Mouse (Mus musculus) embryonic facial prominence, embryonic 10.5 days (tissue): ENCODE data around the gene Arhgap11a. TPM values are rescaled to one million over a fixed set of nuclear protein-coding genes. Genes with fewer than 3 reads are reported as not detected.
A peak's percentile ranks its signal among the peaks of the same experiment; 100 is the strongest.

Experiments used
- DNase-seq: peaks from one replicate; pipeline ENCODE4 v3.0.0-alpha.2; 2017; ENCODE audit warnings: low spot score
- H3K27ac ChIP-seq: fragments of 300-500 bp; sonication (generic); replicated peaks from 2 replicates; pipeline ENCODE4 v1.5.1; 2016; ENCODE audit warnings: mild to moderate bottlenecking
- H3K27me3 ChIP-seq: fragments of 300-500 bp; sonication (generic); replicated peaks from 2 replicates; pipeline ENCODE4 v1.6.1; 2016; ENCODE audit warnings: low read depth, mild to moderate bottlenecking; ENCODE audit not compliant: poor library complexity, severe bottlenecking
- H3K36me3 ChIP-seq: fragments of 300-500 bp; sonication (generic); replicated peaks from 2 replicates; pipeline ENCODE4 v1.6.1; 2016; ENCODE audit warnings: mild to moderate bottlenecking, moderate library complexity
- H3K4me1 ChIP-seq: fragments of 300-500 bp; sonication (generic); 2 replicates; pipeline ENCODE4 v1.6.1; 2016
- H3K4me3 ChIP-seq: fragments of 300-500 bp; sonication (generic); 2 replicates; pipeline ENCODE4 v1.5.1; 2016; ENCODE audit warnings: mild to moderate bottlenecking, moderate library complexity
- H3K9me3 ChIP-seq: fragments of 300-500 bp; sonication (generic); 2 replicates; pipeline ENCODE4 v1.6.1; 2016; ENCODE audit warnings: mild to moderate bottlenecking
- WGBS: fragments of 180-500 bp; shearing (Covaris S2); methylation state at CpG from one replicate; pipeline ENCODE4 v1.1.7; 2016; 5-methylcytosine and 5-hydroxymethylcytosine counted together
- polyA plus RNA-seq: library from polyadenylated mRNA; unstranded; fragments of >200 nt; fragmentation: Nextera tagmentation; extraction: Ambion mirVana; gene quantifications from 2 replicates; pipeline ENCODE4 v1.2.1, GENCODE M21; 2016

Gene Arhgap11a
- polyA plus RNA-seq, result 37.2 and 38.3 TPM in 2 replicates

- WGBS, result under 1% methylated on average over 48 of the region's 48 CpGs
- Histone ChIP-seq H3K9me3 (no peaks in the 10 kb centered on the region), H3K27ac (peak within 1 kb of the TSS; percentile 91), H3K36me3 (peaks cover 20% of the 10 kb centered on the region), H3K4me3 (peak within 1 kb of the TSS; percentile 80), H3K27me3 (no peaks in the 10 kb centered on the region), H3K4me1 (peaks cover 20% of the 10 kb centered on the region)
- DNase-seq, result peak; percentile 91
These were observed at the start of gene Arhgap11a for GRCm38 (mm10) chr2:113848245-113849121. Gene Arhgap11a, minus strand, starts transcription at chr2:113848661.

- Histone ChIP-seq H3K27me3 (no peaks in the 10 kb centered on the region), H3K4me1 (no peaks in the 10 kb centered on the region), H3K4me3 (no peak overlapping the region), H3K9me3 (no peaks in the 10 kb centered on the region), H3K27ac (no peak overlapping the region), H3K36me3 (no peaks in the 10 kb centered on the region)
- 85% methylated on average over 10 of the region's 12 CpGs for WGBS
- no peak for DNase-seq
These were observed 45.1 kb upstream of the Arhgap11a start for GRCm38 (mm10) chr2:113893385-113894122.

- H3K27ac ChIP-seq, result no peak overlapping the region
- no peak for DNase-seq
- no peaks in the 10 kb centered on the region for H3K4me1 ChIP-seq
- no peaks in the 10 kb centered on the region for H3K9me3 ChIP-seq
- H3K4me3 ChIP-seq, result no peak overlapping the region
- H3K36me3 ChIP-seq, result no peaks in the 10 kb centered on the region
- WGBS, result 79% methylated on average over 4 of the region's 4 CpGs
- no peaks in the 10 kb centered on the region for H3K27me3 ChIP-seq
These were observed 38.7 kb upstream of the Arhgap11a start for GRCm38 (mm10) chr2:113887166-113887565.

GRCm38 (mm10) chr2:113886061-113886460 lies 37.6 kb upstream of the Arhgap11a start:
- 73% methylated on average over 1 of the region's 1 CpGs for WGBS
- DNase-seq, result no peak
- H3K27me3 ChIP-seq, result no peaks in the 10 kb centered on the region
- no peaks in the 10 kb centered on the region for H3K9me3 ChIP-seq
- H3K27ac ChIP-seq, result no peak overlapping the region
- no peak overlapping the region for H3K4me3 ChIP-seq
- H3K36me3 ChIP-seq, result no peaks in the 10 kb centered on the region
- H3K4me1 ChIP-seq, result no peaks in the 10 kb centered on the region

- Histone ChIP-seq H3K4me1 (no peaks in the 10 kb centered on the region), H3K36me3 (no peaks in the 10 kb centered on the region), H3K9me3 (no peaks in the 10 kb centered on the region), H3K27me3 (no peaks in the 10 kb centered on the region), H3K27ac (no peak overlapping the region), H3K4me3 (no peak overlapping the region)
- WGBS, result 86% methylated on average over 1 of the region's 1 CpGs
- no peak for DNase-seq
These were observed 21.7 kb upstream of the Arhgap11a start for GRCm38 (mm10) chr2:113870115-113870514.

GRCm38 (mm10) chr2:113868404-113868803 lies 19.9 kb upstream of the Arhgap11a start:
- H3K4me1 ChIP-seq, result no peaks in the 10 kb centered on the region
- no peaks in the 10 kb centered on the region for H3K27me3 ChIP-seq
- H3K27ac ChIP-seq, result no peak overlapping the region
- no peak overlapping the region for H3K4me3 ChIP-seq
- H3K9me3 ChIP-seq, result no peaks in the 10 kb centered on the region
- H3K36me3 ChIP-seq, result no peaks in the 10 kb centered on the region
- no peak for DNase-seq
- WGBS, result 78% methylated on average over 4 of the region's 4 CpGs

- Histone ChIP-seq H3K27ac (no peak overlapping the region), H3K36me3 (no peaks in the 10 kb centered on the region), H3K9me3 (no peaks in the 10 kb centered on the region), H3K4me3 (no peak overlapping the region), H3K27me3 (no peaks in the 10 kb centered on the region), H3K4me1 (no peaks in the 10 kb centered on the region)
- WGBS, result 53% methylated on average over 2 of the region's 2 CpGs
- no peak for DNase-seq
These were observed 17.7 kb upstream of the Arhgap11a start for GRCm38 (mm10) chr2:113866155-113866554.

GRCm38 (mm10) chr2:113849141-113849540 lies 680 bp upstream of the Arhgap11a start:
- 1% methylated on average over 3 of the region's 3 CpGs for WGBS
- Histone ChIP-seq H3K9me3 (no peaks in the 10 kb centered on the region), H3K27me3 (no peaks in the 10 kb centered on the region), H3K4me3 (peak overlapping the region; percentile 80), H3K27ac (peak overlapping the region; percentile 91), H3K36me3 (peaks cover 14% of the 10 kb centered on the region), H3K4me1 (peaks cover 20% of the 10 kb centered on the region)
- DNase-seq, result peak; percentile 14

- Histone ChIP-seq H3K36me3 (peaks cover 26% of the 10 kb centered on the region), H3K27me3 (no peaks in the 10 kb centered on the region), H3K4me3 (peak overlapping the region; percentile 80), H3K9me3 (no peaks in the 10 kb centered on the region), H3K4me1 (peaks cover 20% of the 10 kb centered on the region), H3K27ac (peak overlapping the region; percentile 91)
- no peak for DNase-seq
- under 1% methylated on average over 24 of the region's 24 CpGs for WGBS
These were observed 700 bp downstream of the Arhgap11a start for GRCm38 (mm10) chr2:113847678-113848244.

GRCm38 (mm10) chr2:113845081-113845480 lies 3.4 kb downstream of the Arhgap11a start:
- Histone ChIP-seq H3K9me3 (no peaks in the 10 kb centered on the region), H3K4me3 (no peak overlapping the region), H3K36me3 (peaks cover 53% of the 10 kb centered on the region), H3K27me3 (no peaks in the 10 kb centered on the region), H3K27ac (no peak overlapping the region), H3K4me1 (peaks cover 20% of the 10 kb centered on the region)
- DNase-seq, result no peak
- WGBS, result 89% methylated on average over 4 of the region's 4 CpGs

- DNase-seq, result no peak
These were observed 6.6 kb downstream of the Arhgap11a start for GRCm38 (mm10) chr2:113841656-113842437.

GRCm38 (mm10) chr2:113839488-113839887 lies 9.0 kb downstream of the Arhgap11a start:
- H3K27me3 ChIP-seq, result no peaks in the 10 kb centered on the region
- H3K27ac ChIP-seq, result no peak overlapping the region
- H3K36me3 ChIP-seq, result peaks cover 99% of the 10 kb centered on the region
- no peaks in the 10 kb centered on the region for H3K4me1 ChIP-seq
- 81% methylated on average over 4 of the region's 4 CpGs for WGBS
- H3K9me3 ChIP-seq, result no peaks in the 10 kb centered on the region
- no peak for DNase-seq
- H3K4me3 ChIP-seq, result no peak overlapping the region

More at GRCm38 (mm10) chr2:113841656-113842437, 6.6 kb downstream of the Arhgap11a start:
- Histone ChIP-seq H3K4me1 (peaks cover 11% of the 10 kb centered on the region), H3K27me3 (no peaks in the 10 kb centered on the region), H3K9me3 (no peaks in the 10 kb centered on the region), H3K4me3 (no peak overlapping the region), H3K27ac (no peak overlapping the region), H3K36me3 (peaks cover 85% of the 10 kb centered on the region)
- WGBS, result 92% methylated on average over 4 of the region's 4 CpGs
